Mouse (Mus musculus): ENCODE measurements around the gene Izumo2. TPM values are rescaled to one million over a fixed set of nuclear protein-coding genes. Genes with fewer than 3 reads are reported as not detected.

Gene Izumo2
- polyA plus RNA-seq, 1 experiment from 2014 or later = not detected

- no peak for DNase-seq (ENCODE audit: low spot score)
- 11% methylated on average over 21 of the region's 21 CpGs for WGBS
These were observed 39.4 kb upstream of the Izumo2 start for GRCm38 (mm10) chr7:44669103-44669502.

DNA sequence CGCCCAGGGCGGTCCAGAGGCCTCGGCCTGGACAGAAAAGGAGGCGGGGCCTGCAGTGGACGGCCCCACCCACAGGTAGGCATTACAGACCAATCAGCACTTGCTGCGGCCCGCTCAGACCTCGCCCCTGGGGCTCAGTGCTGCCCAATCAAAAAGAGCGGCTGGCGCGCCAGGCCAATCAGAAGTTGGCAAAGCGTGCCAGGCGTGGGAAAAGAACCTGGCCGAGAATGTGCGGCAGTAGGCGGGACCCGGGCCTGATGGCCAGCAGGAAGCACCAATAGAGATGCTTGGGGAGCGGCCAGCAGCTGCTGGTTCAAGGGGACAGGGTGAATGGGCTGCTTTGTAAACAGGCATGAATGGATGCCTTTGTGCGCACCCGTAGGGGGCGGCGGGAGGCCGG is 37.7 kb upstream of the Izumo2 start, which contains the start of gene Myh14:
TSS of gene Myh14 (minus strand) at position 41 of the 400 bp plus-strand sequence.
- Histone ChIP-seq H3K27me3 (ENCODE audit: control insufficient read depth, insufficient read depth, low read length) (peaks cover 12% of the 10 kb centered on the region; the same call in 1 of the 2 replicates), H3K4me1 (replicated peaks; ENCODE audit: control insufficient read depth, insufficient read depth, low read length) (peaks cover 4% of the 10 kb centered on the region; the same call in 1 of the 2 replicates), H3K4me2 (ENCODE audit: low read depth, low read length, severe bottlenecking) (peak within 1 kb of the TSS; percentile 48), H3K9me3 (ENCODE audit: control insufficient read depth, low read length) (no peaks in the 10 kb centered on the region; the same call in 1 of the 2 replicates), H3K9ac (ENCODE audit: low read length) (no peak within 1 kb of the TSS; the same call in 1 of the 2 replicates), H3K27ac (ENCODE audit: low read depth, low read length) (peak within 1 kb of the TSS; percentile 7; the same call in 1 of the 2 replicates), H3K4me3 (ENCODE audit: low read depth, low read length) (peak within 1 kb of the TSS; percentile 25), H3K36me3 (ENCODE audit: control insufficient read depth, insufficient read depth, low read length) (no peaks in the 10 kb centered on the region; the same call in 1 of the 2 replicates)
- 0% methylated on average over 23 of the region's 23 CpGs for WGBS
- ATAC-seq (replicated peaks; ENCODE audit: low FRiP score) (peak; percentile 96), DNase-seq (ENCODE audit: low spot score) (peak; percentile 96)

More at GRCm38 (mm10) chr7:44669103-44669502, 39.4 kb upstream of the Izumo2 start:
- H3K4me2 ChIP-seq (ENCODE audit: low read depth, low read length, severe bottlenecking) = no peak overlapping the region
- peaks cover 12% of the 10 kb centered on the region for H3K27me3 ChIP-seq (ENCODE audit: control insufficient read depth, insufficient read depth, low read length)
- H3K36me3 ChIP-seq (ENCODE audit: control insufficient read depth, insufficient read depth, low read length) = no peaks in the 10 kb centered on the region; the same call in 1 of the 2 replicates
- H3K4me3 ChIP-seq (ENCODE audit: low read depth, low read length) = no peak overlapping the region
- H3K27ac ChIP-seq (ENCODE audit: low read depth, low read length) = no peak overlapping the region
- ATAC-seq (replicated peaks; ENCODE audit: low FRiP score) = no peak
- no peak overlapping the region for H3K9ac ChIP-seq (ENCODE audit: low read length)
- peaks cover 4% of the 10 kb centered on the region; the same call in 1 of the 2 replicates for H3K4me1 ChIP-seq (replicated peaks; ENCODE audit: control insufficient read depth, insufficient read depth, low read length)
- H3K9me3 ChIP-seq (ENCODE audit: control insufficient read depth, low read length) = no peaks in the 10 kb centered on the region; the same call in 1 of the 2 replicates

DNA sequence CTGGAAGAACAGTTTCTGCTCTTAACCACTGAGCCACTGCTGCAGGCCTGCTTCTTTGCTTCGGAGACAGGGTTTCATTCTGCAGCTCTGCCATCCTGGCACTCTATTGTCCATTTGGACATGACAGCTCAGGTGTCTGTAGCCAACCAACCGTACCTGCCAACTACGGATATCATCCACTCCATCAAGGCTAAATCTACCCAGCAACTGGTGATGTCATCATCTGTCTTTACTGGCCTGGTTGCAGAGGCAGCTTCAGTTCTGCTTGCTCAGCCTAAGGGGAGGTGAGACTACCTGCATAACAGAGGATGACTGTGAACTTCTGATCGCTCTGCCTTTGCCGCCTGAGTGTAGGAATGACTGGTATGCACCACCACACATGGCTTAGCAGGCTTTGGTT is 36.3 kb upstream of the Izumo2 start:
- 86% methylated on average over 5 of the region's 5 CpGs for WGBS
- H3K27me3 ChIP-seq (ENCODE audit: control insufficient read depth, insufficient read depth, low read length) = peaks cover 12% of the 10 kb centered on the region; the same call in 1 of the 2 replicates

GRCm38 (mm10) chr7:44674511-44674910 is 34.0 kb upstream of the Izumo2 start:
- ATAC-seq (replicated peaks; ENCODE audit: low FRiP score) (no peak), DNase-seq (ENCODE audit: low spot score) (no peak)
- Histone ChIP-seq H3K27me3 (ENCODE audit: control insufficient read depth, insufficient read depth, low read length) (peaks cover 5% of the 10 kb centered on the region; the same call in 1 of the 2 replicates), H3K27ac (ENCODE audit: low read depth, low read length) (no peak overlapping the region), H3K9me3 (ENCODE audit: control insufficient read depth, low read length) (no peaks in the 10 kb centered on the region; the same call in none of the 2 replicates), H3K9ac (ENCODE audit: low read length) (no peak overlapping the region), H3K36me3 (ENCODE audit: control insufficient read depth, insufficient read depth, low read length) (no peaks in the 10 kb centered on the region; the same call in 1 of the 2 replicates), H3K4me1 (replicated peaks; ENCODE audit: control insufficient read depth, insufficient read depth, low read length) (peaks cover 4% of the 10 kb centered on the region; the same call in 1 of the 2 replicates), H3K4me3 (ENCODE audit: low read depth, low read length) (no peak overlapping the region), H3K4me2 (ENCODE audit: low read depth, low read length, severe bottlenecking) (no peak overlapping the region)
- 74% methylated on average over 4 of the region's 4 CpGs for WGBS

More for the DNA sequence above, 36.3 kb upstream of the Izumo2 start:
- no peak overlapping the region for H3K27ac ChIP-seq (ENCODE audit: low read depth, low read length)
- H3K4me2 ChIP-seq (ENCODE audit: low read depth, low read length, severe bottlenecking) = no peak overlapping the region
- H3K9ac ChIP-seq (ENCODE audit: low read length) = no peak overlapping the region
- DNase-seq (ENCODE audit: low spot score) = no peak
- no peak for ATAC-seq (replicated peaks; ENCODE audit: low FRiP score)
- H3K4me3 ChIP-seq (ENCODE audit: low read depth, low read length) = no peak overlapping the region
- no peaks in the 10 kb centered on the region; the same call in 1 of the 2 replicates for H3K36me3 ChIP-seq (ENCODE audit: control insufficient read depth, insufficient read depth, low read length)
- peaks cover 4% of the 10 kb centered on the region; the same call in 1 of the 2 replicates for H3K4me1 ChIP-seq (replicated peaks; ENCODE audit: control insufficient read depth, insufficient read depth, low read length)
- H3K9me3 ChIP-seq (ENCODE audit: control insufficient read depth, low read length) = no peaks in the 10 kb centered on the region; the same call in 1 of the 2 replicates

- ATAC-seq (replicated peaks; ENCODE audit: low FRiP score) = no peak
- H3K9ac ChIP-seq (ENCODE audit: low read length) = no peak overlapping the region
These were observed 33.4 kb upstream of the Izumo2 start for GRCm38 (mm10) chr7:44675171-44675570.

DNA sequence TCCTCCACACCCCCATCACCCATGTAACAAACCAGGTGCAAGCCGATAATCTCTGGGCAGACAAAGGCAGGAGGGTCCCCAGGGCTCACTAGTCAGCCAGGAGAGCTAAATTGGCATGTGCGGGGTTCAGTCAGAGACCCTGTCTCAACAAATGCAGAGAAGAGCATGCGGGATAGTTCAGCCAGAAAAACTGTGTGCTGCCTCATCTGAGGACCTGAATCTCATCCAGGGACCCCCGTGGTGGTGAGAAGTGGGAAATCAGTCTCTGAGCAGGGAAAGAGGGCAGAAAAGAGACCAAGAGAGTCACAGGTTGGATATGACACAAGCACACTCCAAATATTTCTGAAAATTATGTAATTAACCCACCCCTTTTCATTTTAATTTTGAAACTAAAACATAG is 32.4 kb upstream of the Izumo2 start:
- no peaks in the 10 kb centered on the region; the same call in 1 of the 2 replicates for H3K36me3 ChIP-seq (ENCODE audit: control insufficient read depth, insufficient read depth, low read length)
- ATAC-seq (replicated peaks; ENCODE audit: low FRiP score) = no peak
- whole genome bisulfite sequencing = 59% methylated on average over 4 of the region's 4 CpGs

More at GRCm38 (mm10) chr7:44675171-44675570, 33.4 kb upstream of the Izumo2 start:
- Histone ChIP-seq H3K4me3 (ENCODE audit: low read depth, low read length) (no peak overlapping the region), H3K4me1 (replicated peaks; ENCODE audit: control insufficient read depth, insufficient read depth, low read length) (peaks cover 4% of the 10 kb centered on the region; the same call in 1 of the 2 replicates), H3K27me3 (ENCODE audit: control insufficient read depth, insufficient read depth, low read length) (peaks cover 2% of the 10 kb centered on the region; the same call in 1 of the 2 replicates), H3K36me3 (ENCODE audit: control insufficient read depth, insufficient read depth, low read length) (no peaks in the 10 kb centered on the region; the same call in 1 of the 2 replicates), H3K4me2 (ENCODE audit: low read depth, low read length, severe bottlenecking) (no peak overlapping the region), H3K9me3 (ENCODE audit: control insufficient read depth, low read length) (no peaks in the 10 kb centered on the region; the same call in none of the 2 replicates), H3K27ac (ENCODE audit: low read depth, low read length) (no peak overlapping the region)
- no peak for DNase-seq (ENCODE audit: low spot score)
- 63% methylated on average over 6 of the region's 6 CpGs for WGBS

DNA sequence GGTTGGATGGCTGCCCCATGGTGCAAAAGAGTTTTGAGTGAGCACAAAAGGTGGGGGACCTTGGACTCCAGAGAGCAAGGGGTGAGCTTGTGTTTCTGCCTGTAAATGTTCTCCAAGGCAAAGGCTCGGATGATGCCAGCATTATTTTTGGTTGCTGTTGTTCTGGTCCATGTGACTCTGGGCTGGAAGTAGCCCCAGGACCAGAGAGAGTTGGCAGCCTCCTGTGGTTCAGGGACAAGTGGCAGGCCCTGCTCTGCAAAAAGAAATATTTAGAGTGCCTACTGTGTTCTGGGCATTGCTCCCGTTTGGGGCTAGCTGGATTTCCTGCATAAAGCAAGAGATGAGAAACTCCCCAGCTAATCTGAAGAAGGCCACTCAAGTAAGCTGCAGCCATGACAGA is 31.9 kb upstream of the Izumo2 start:
- no peak overlapping the region for H3K4me3 ChIP-seq (ENCODE audit: low read depth, low read length)
- no peaks in the 10 kb centered on the region; the same call in none of the 2 replicates for H3K9me3 ChIP-seq (ENCODE audit: control insufficient read depth, low read length)
- H3K4me2 ChIP-seq (ENCODE audit: low read depth, low read length, severe bottlenecking) = no peak overlapping the region
- no peaks in the 10 kb centered on the region; the same call in 1 of the 2 replicates for H3K4me1 ChIP-seq (replicated peaks; ENCODE audit: control insufficient read depth, insufficient read depth, low read length)
- ATAC-seq (replicated peaks; ENCODE audit: low FRiP score) = no peak
- no peaks in the 10 kb centered on the region for H3K27me3 ChIP-seq (ENCODE audit: control insufficient read depth, insufficient read depth, low read length)
- H3K27ac ChIP-seq (ENCODE audit: low read depth, low read length) = no peak overlapping the region
- WGBS = 66% methylated on average over 2 of the region's 2 CpGs
- no peaks in the 10 kb centered on the region; the same call in 1 of the 2 replicates for H3K36me3 ChIP-seq (ENCODE audit: control insufficient read depth, insufficient read depth, low read length)
- H3K9ac ChIP-seq (ENCODE audit: low read length) = no peak overlapping the region
- DNase-seq (ENCODE audit: low spot score) = no peak

More for the DNA sequence above, 32.4 kb upstream of the Izumo2 start:
- Histone ChIP-seq H3K9ac (ENCODE audit: low read length) (no peak overlapping the region), H3K27me3 (ENCODE audit: control insufficient read depth, insufficient read depth, low read length) (no peaks in the 10 kb centered on the region), H3K4me3 (ENCODE audit: low read depth, low read length) (no peak overlapping the region), H3K27ac (ENCODE audit: low read depth, low read length) (no peak overlapping the region), H3K4me2 (ENCODE audit: low read depth, low read length, severe bottlenecking) (no peak overlapping the region), H3K9me3 (ENCODE audit: control insufficient read depth, low read length) (no peaks in the 10 kb centered on the region; the same call in none of the 2 replicates), H3K4me1 (replicated peaks; ENCODE audit: control insufficient read depth, insufficient read depth, low read length) (peaks cover 4% of the 10 kb centered on the region; the same call in 1 of the 2 replicates)
- DNase-seq (ENCODE audit: low spot score) = no peak

- H3K27me3 ChIP-seq (ENCODE audit: control insufficient read depth, insufficient read depth, low read length) = no peaks in the 10 kb centered on the region
- H3K9ac ChIP-seq (ENCODE audit: low read length) = no peak overlapping the region
- no peak for ATAC-seq (replicated peaks; ENCODE audit: low FRiP score)
- no peak overlapping the region for H3K4me3 ChIP-seq (ENCODE audit: low read depth, low read length)
- H3K4me1 ChIP-seq (replicated peaks; ENCODE audit: control insufficient read depth, insufficient read depth, low read length) = no peaks in the 10 kb centered on the region
- no peak overlapping the region for H3K4me2 ChIP-seq (ENCODE audit: low read depth, low read length, severe bottlenecking)
- no peaks in the 10 kb centered on the region; the same call in 1 of the 2 replicates for H3K9me3 ChIP-seq (ENCODE audit: control insufficient read depth, low read length)
- WGBS = 84% methylated on average over 8 of the region's 8 CpGs
- DNase-seq (ENCODE audit: low spot score) = no peak
- no peaks in the 10 kb centered on the region for H3K36me3 ChIP-seq (ENCODE audit: control insufficient read depth, insufficient read depth, low read length)
- no peak overlapping the region for H3K27ac ChIP-seq (ENCODE audit: low read depth, low read length)
These were observed 24.9 kb upstream of the Izumo2 start for GRCm38 (mm10) chr7:44683656-44684055.

Measured in forebrain, embryonic 11.5 days (tissue).